Mouse (Mus musculus): ENCODE data around the gene Ap2m1.

DNA sequence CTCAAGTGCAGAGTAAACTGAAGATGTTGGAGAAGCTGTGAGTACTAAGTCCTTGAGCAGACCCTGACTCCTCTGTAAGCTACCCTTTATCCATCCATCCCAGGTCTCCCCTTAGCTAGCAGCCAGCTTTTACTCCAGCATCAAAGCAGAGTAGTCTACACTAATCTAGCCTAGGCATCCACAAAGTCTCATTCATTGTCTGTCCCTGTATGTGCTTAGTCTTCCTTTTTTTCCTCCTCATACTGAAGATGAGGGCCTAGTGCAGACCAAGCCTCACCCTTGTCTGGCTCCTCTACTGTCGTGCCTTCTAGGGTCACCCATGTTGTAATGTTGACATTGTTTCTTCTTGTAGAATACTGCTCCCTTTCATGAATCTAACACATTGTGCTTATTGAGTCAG is 17.3 kb downstream of the Ap2m1 start:
- TF ChIP-seq CTCF (IDR thresholded peaks at IDR 0.05; ENCODE audit: borderline replicate concordance, insufficient read depth, low read depth, low read length) (no peak), POLR2A (IDR thresholded peaks at IDR 0.05; ENCODE audit: borderline replicate concordance, insufficient read depth, low read length) (no peak)
